Mouse (Mus musculus) neural tube, embryonic 15.5 days (tissue): ENCODE measurements at regions not wholly inside any gene's neighbourhood (a gene's known extent, or its start where the extent isn't known, plus 50 kb on each side); places are given as distances from the start of the nearest gene placed in this dataset.
A peak's percentile ranks its signal among the peaks of the same experiment; 100 is the strongest.

Source experiments
- ATAC-seq: fragments of 200-750 bp; cut with Nextera tagmentation; 2 replicates; pipeline ENCODE4 v1.8.0; 2017; ENCODE audit warnings: mild to moderate bottlenecking, moderate TSS enrichment, moderate library complexity; ENCODE audit not compliant: low FRiP score
- H3K27ac ChIP-seq: fragments of 300-500 bp; sonication (generic); replicated peaks from 2 replicates; pipeline ENCODE4 v1.5.1; 2015; ENCODE audit warnings: mild to moderate bottlenecking, inconsistent platforms
- H3K27me3 ChIP-seq: fragments of 300-500 bp; sonication (generic); replicated peaks from 2 replicates; pipeline ENCODE4 v1.6.1; 2015; ENCODE audit warnings: inconsistent platforms
- H3K36me3 ChIP-seq: fragments of 300-500 bp; sonication (generic); 2 replicates; pipeline ENCODE4 v1.6.1; 2015; ENCODE audit warnings: inconsistent platforms
- H3K4me1 ChIP-seq: fragments of 300-500 bp; sonication (generic); 2 replicates; pipeline ENCODE4 v1.6.1; 2015; ENCODE audit warnings: inconsistent platforms
- H3K4me2 ChIP-seq: fragments of 300-500 bp; sonication (generic); 2 replicates; pipeline ENCODE4 v1.6.1; 2015; ENCODE audit warnings: inconsistent platforms, mild to moderate bottlenecking, moderate library complexity
- H3K4me3 ChIP-seq: fragments of 300-500 bp; sonication (generic); replicated peaks from 2 replicates; pipeline ENCODE4 v1.5.1; 2015; ENCODE audit warnings: mild to moderate bottlenecking, inconsistent platforms
- H3K9ac ChIP-seq: fragments of 300-500 bp; sonication (generic); replicated peaks from 2 replicates; pipeline ENCODE4 v1.6.1; 2015; ENCODE audit warnings: mild to moderate bottlenecking, inconsistent platforms
- H3K9me3 ChIP-seq: fragments of 300-500 bp; sonication (generic); replicated peaks from 2 replicates; pipeline ENCODE4 v1.6.1; 2016; ENCODE audit warnings: inconsistent platforms
- WGBS: fragments of 180-500 bp; shearing (Covaris S2); methylation state at CpG from one replicate; pipeline ENCODE4 v1.1.7; 2015; ENCODE audit warnings: mixed read lengths; 5-methylcytosine and 5-hydroxymethylcytosine counted together

- ATAC-seq: no peak
- H3K27ac ChIP-seq: no peak overlapping the region
- H3K4me2 ChIP-seq: no peak overlapping the region
- H3K4me3 ChIP-seq: no peak overlapping the region
- peaks cover 24% of the 10 kb centered on the region for H3K4me1 ChIP-seq
- H3K27me3 ChIP-seq: peaks cover 12% of the 10 kb centered on the region; the same call in 1 of the 2 replicates
- H3K36me3 ChIP-seq: no peaks in the 10 kb centered on the region
- H3K9me3 ChIP-seq: no peaks in the 10 kb centered on the region
- no peak overlapping the region for H3K9ac ChIP-seq
- 77% methylated on average over 3 of the region's 3 CpGs for WGBS
Observed at GRCm38 (mm10) chr8:11909146-11909545, 68.9 kb downstream of the Tex29 start.

- Histone ChIP-seq H3K9me3 (no peaks in the 10 kb centered on the region), H3K4me1 (peaks cover 40% of the 10 kb centered on the region), H3K36me3 (no peaks in the 10 kb centered on the region), H3K27me3 (0 out of 2 replicates have a peak, but pooled peaks cover 18% of the 10 kb centered on the region), H3K9ac (no peak overlapping the region), H3K4me3 (no peak overlapping the region), H3K4me2 (peak overlapping the region; percentile 41), H3K27ac (peak overlapping the region; percentile 10; the same call in 1 of the 2 replicates)
- no peak; the same call in 1 of the 2 replicates for ATAC-seq
- 37% methylated on average over 18 of the region's 18 CpGs for WGBS
Observed at GRCm38 (mm10) chr8:11911639-11912450, 71.6 kb downstream of the Tex29 start.

GRCm38 (mm10) chr8:11912451-11913128 lies 72.3 kb downstream of the Tex29 start:
- H3K36me3 ChIP-seq: no peaks in the 10 kb centered on the region
- peak overlapping the region; percentile 41 for H3K4me2 ChIP-seq
- H3K9ac ChIP-seq: no peak overlapping the region
- H3K27ac ChIP-seq: no peak overlapping the region
- 12% methylated on average over 17 of the region's 17 CpGs for WGBS
- H3K27me3 ChIP-seq: 0 out of 2 replicates have a peak, but pooled peaks cover 18% of the 10 kb centered on the region
- ATAC-seq: no peak
- H3K4me3 ChIP-seq: no peak overlapping the region
- H3K9me3 ChIP-seq: no peaks in the 10 kb centered on the region
- H3K4me1 ChIP-seq: peaks cover 40% of the 10 kb centered on the region

- Histone ChIP-seq H3K9me3 (no peaks in the 10 kb centered on the region), H3K4me3 (no peak overlapping the region), H3K9ac (no peak overlapping the region), H3K27ac (no peak overlapping the region), H3K36me3 (no peaks in the 10 kb centered on the region), H3K27me3 (0 out of 2 replicates have a peak, but pooled peaks cover 18% of the 10 kb centered on the region), H3K4me2 (peak overlapping the region; percentile 41), H3K4me1 (peaks cover 40% of the 10 kb centered on the region)
- ATAC-seq: no peak
- WGBS: 37% methylated on average over 12 of the region's 12 CpGs
Observed at GRCm38 (mm10) chr8:11913129-11913900, 73.0 kb downstream of the Tex29 start.

DNA sequence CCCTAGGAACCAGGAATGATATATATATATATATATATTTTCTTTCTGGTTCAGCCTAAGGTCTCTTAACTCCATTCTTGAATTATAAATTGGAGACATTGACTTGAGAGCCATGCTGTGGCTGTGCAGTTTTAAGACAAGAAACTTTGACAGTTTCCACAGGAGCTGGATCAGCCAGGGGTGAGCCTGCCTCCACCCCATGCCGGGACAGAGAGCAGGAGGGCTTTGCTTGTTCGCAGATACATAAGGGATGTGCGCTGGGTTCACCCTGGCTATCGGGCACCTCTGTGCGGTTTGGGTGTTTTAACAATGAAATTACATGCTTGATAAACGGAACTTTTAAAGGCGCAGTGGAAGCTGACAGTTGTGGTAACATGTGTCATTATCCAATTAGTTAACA lies 73.9 kb downstream of the Tex29 start:
- Histone ChIP-seq H3K9me3 (no peaks in the 10 kb centered on the region), H3K27ac (no peak overlapping the region), H3K4me1 (peaks cover 40% of the 10 kb centered on the region), H3K4me2 (peak overlapping the region; percentile 49), H3K36me3 (no peaks in the 10 kb centered on the region), H3K9ac (no peak overlapping the region), H3K27me3 (0 out of 2 replicates have a peak, but pooled peaks cover 17% of the 10 kb centered on the region), H3K4me3 (no peak overlapping the region)
- WGBS: 21% methylated on average over 7 of the region's 7 CpGs
- ATAC-seq: no peak

DNA sequence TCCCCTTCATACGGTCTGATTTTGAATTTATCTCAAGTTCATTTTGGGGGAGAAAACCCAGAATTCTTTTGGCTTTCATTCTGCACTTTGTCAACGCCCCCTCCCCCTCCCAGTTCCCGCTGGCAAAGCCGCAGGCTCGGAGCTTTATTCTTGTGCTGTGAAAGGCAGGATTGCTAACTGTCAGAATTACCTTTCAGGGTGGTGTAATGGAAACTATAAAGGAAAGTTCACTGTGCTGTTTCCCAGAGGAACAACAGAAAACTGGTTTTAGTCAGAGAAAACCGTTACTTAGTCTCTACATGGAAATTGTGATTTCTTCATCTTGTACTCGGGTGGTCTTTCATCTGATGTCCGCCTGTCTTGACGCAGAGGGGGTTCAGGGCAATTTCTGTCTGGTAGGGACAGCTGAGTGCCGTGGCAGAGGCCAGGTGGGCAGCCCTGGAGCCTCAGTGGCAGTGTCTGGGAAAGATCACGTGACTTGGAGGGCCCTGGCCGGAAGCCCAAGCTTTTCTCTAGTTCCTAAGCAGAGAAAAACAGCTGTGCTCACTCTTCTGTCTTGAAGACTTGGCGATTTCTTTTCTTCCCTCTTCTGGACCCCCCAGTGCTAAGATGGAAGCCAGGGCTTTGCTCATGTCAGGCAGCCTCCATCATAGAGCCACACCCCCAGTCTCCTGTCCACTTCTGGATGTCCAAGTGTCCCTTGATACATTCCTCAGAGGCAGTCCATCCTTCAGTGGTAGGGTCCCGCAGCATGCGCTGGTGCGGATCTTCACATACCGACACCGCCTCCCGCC lies 74.6 kb downstream of the Tex29 start:
- Histone ChIP-seq H3K27me3 (0 out of 2 replicates have a peak, but pooled peaks cover 13% of the 10 kb centered on the region), H3K36me3 (no peaks in the 10 kb centered on the region), H3K9me3 (no peaks in the 10 kb centered on the region), H3K4me1 (peaks cover 40% of the 10 kb centered on the region), H3K4me2 (peak overlapping the region; percentile 49), H3K9ac (no peak overlapping the region), H3K4me3 (0 out of 2 replicates have a peak overlapping the region, but pooled peaks have one; percentile 0), H3K27ac (no peak overlapping the region)
- 33% methylated on average over 19 of the region's 19 CpGs for WGBS
- no peak for ATAC-seq

GRCm38 (mm10) chr8:11915721-11916120 lies 75.4 kb downstream of the Tex29 start:
- Histone ChIP-seq H3K36me3 (no peaks in the 10 kb centered on the region), H3K4me2 (no peak overlapping the region)
- WGBS: 92% methylated on average over 11 of the region's 11 CpGs

GRCm38 (mm10) chr8:11919876-11920275 lies 79.6 kb downstream of the Tex29 start:
- no peak overlapping the region for H3K27ac ChIP-seq
- 89% methylated on average over 2 of the region's 2 CpGs for WGBS
- no peak overlapping the region for H3K4me2 ChIP-seq
- peaks cover 12% of the 10 kb centered on the region for H3K4me1 ChIP-seq
- H3K9ac ChIP-seq: no peak overlapping the region
- no peaks in the 10 kb centered on the region for H3K9me3 ChIP-seq
- 0 out of 2 replicates have a peak, but pooled peaks cover 6% of the 10 kb centered on the region for H3K27me3 ChIP-seq
- ATAC-seq: no peak
- H3K36me3 ChIP-seq: no peaks in the 10 kb centered on the region
- no peak overlapping the region for H3K4me3 ChIP-seq

More at GRCm38 (mm10) chr8:11915721-11916120, 75.4 kb downstream of the Tex29 start:
- no peak for ATAC-seq
- H3K9ac ChIP-seq: no peak overlapping the region
- H3K27ac ChIP-seq: no peak overlapping the region
- H3K27me3 ChIP-seq: 0 out of 2 replicates have a peak, but pooled peaks cover 13% of the 10 kb centered on the region
- H3K4me3 ChIP-seq: no peak overlapping the region
- peaks cover 40% of the 10 kb centered on the region for H3K4me1 ChIP-seq
- no peaks in the 10 kb centered on the region for H3K9me3 ChIP-seq

DNA sequence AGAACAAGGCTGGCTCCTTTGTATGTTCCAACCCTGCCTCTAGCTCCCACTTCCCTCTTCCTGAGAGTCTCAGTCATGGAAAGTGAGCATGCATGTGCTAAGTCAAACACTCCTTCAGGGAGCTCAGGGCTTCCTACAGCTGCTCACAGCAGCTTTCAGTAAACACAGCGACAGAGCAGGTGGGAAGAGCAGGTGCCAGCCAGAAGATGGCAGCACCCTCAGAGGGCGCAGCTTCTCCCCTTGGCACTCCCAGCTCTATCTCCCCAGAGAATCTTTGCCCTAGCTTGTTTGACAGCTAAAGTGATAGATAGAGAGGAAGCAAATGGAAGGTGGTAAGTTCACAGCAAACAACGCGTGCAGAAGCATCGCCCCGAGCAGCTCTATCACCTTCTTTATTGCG lies 82.8 kb downstream of the Tex29 start:
- ATAC-seq: 0 out of 2 replicates have a peak, but pooled peaks have one; percentile 17
- no peaks in the 10 kb centered on the region for H3K27me3 ChIP-seq
- H3K36me3 ChIP-seq: no peaks in the 10 kb centered on the region
- WGBS: 59% methylated on average over 7 of the region's 7 CpGs
- no peaks in the 10 kb centered on the region for H3K9me3 ChIP-seq
- H3K4me3 ChIP-seq: no peak overlapping the region
- H3K9ac ChIP-seq: no peak overlapping the region
- no peak overlapping the region for H3K27ac ChIP-seq
- H3K4me2 ChIP-seq: no peak overlapping the region
- H3K4me1 ChIP-seq: peaks cover 3% of the 10 kb centered on the region; the same call in 1 of the 2 replicates

DNA sequence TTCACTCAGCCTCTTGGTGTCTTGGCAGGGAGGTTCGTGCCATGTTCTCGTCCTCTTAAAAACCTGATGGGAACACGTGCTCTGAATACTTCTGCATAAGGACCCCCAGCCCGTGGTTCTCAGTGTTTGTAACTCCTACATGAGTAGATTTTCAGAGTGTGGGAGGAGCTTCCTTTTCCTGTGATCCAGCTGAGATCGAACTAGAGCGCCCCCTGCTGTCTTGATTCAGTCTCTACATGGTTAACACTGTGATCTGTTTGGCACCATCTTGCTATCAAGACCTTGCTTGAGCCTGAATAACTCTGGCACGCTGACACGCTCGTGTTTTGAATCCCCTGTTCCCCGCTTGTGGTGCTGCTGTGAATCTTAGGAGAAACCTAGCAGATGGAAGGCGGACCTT lies 83.9 kb downstream of the Tex29 start:
- no peak overlapping the region for H3K4me2 ChIP-seq
- no peak overlapping the region for H3K27ac ChIP-seq
- no peaks in the 10 kb centered on the region for H3K9me3 ChIP-seq
- H3K9ac ChIP-seq: no peak overlapping the region
- H3K27me3 ChIP-seq: no peaks in the 10 kb centered on the region
- H3K4me3 ChIP-seq: no peak overlapping the region
- no peaks in the 10 kb centered on the region for H3K36me3 ChIP-seq
- H3K4me1 ChIP-seq: peaks cover 3% of the 10 kb centered on the region; the same call in 1 of the 2 replicates
- WGBS: 65% methylated on average over 11 of the region's 11 CpGs
- no peak for ATAC-seq
